In the genomic region with DNA sequence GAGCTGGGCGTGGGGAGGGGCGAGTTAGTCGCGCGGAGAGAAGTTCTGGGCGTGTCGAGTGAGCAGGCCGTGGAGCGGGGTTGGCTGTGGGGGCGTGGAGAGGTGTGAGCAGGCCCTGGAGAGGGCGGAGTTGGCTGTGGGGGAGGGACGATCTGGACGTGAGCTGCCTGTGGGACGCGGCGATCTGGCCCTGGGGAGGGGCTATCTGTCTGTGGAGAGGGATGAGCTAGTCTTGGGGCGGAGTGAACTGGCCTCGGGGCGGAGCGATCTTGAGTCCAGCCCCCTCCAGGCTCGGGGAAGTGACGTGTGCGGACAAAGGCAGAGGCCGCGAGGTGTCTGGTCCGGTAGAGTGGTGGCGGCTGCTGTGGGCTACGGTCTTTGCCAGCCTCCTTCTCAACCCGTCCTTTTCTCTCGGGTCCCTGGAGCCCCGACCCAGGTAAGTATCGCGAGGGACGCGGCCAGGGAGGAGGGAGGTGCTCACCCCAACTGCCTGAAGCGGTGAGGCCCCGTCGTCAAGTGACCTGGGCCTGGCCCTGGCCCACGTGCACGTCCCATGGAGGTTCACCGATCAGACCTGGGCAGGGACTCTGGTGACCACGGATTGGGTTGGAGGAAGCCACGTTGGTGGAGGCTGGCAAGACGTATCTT, we compare ENCODE assay signal across 8 mouse cellular contexts. TPM values are rescaled to one million over a fixed set of nuclear protein-coding genes. Genes with fewer than 3 reads are reported as not detected.
DNase-seq lines count a peak whose midpoint lies in the region; ATAC-seq and TF ChIP-seq lines count a peak whose summit lies in the region.

A gene (plus strand): TSS at position 179 of the 648 bp plus-strand sequence.

- peak within 1 kb of the TSS; percentile 96 for H3K4me2 ChIP-seq in embryonic facial prominence, embryonic 13.5 days
- peak within 1 kb of the TSS; percentile 87 for H3K4me2 ChIP-seq in limb, embryonic 12.5 days
- H3K4me2 ChIP-seq in midbrain, embryonic 15.5 days, result peak within 1 kb of the TSS; percentile 77

- H3K27me3 ChIP-seq in embryonic facial prominence, embryonic 13.5 days, result peaks cover 10% of the 10 kb centered on the region
- no peaks in the 10 kb centered on the region for H3K27me3 ChIP-seq in kidney, adult 2 months (replicated peaks; ENCODE audit: control insufficient read depth, insufficient read depth, low read length)
- H3K27me3 ChIP-seq in limb, embryonic 12.5 days, result peaks cover 11% of the 10 kb centered on the region
- no peaks in the 10 kb centered on the region; the same call in 1 of the 2 replicates for H3K27me3 ChIP-seq in midbrain, embryonic 15.5 days (replicated peaks)
- no peaks in the 10 kb centered on the region for H3K27me3 ChIP-seq in spleen, adult 2 months (ENCODE audit: control insufficient read depth, insufficient read depth, low read length)

- under 1% methylated on average over 44 of the region's 44 CpGs for WGBS in embryonic facial prominence, embryonic 13.5 days
- 1% methylated on average over 44 of the region's 44 CpGs for WGBS in kidney, adult 2 months
- WGBS in limb, embryonic 12.5 days, result 1% methylated on average over 44 of the region's 44 CpGs
- WGBS in midbrain, embryonic 15.5 days, result under 1% methylated on average over 41 of the region's 44 CpGs
- WGBS in spleen, adult 2 months, result under 1% methylated on average over 44 of the region's 44 CpGs

- peaks cover 31% of the 10 kb centered on the region for H3K4me1 ChIP-seq in embryonic facial prominence, embryonic 13.5 days
- peaks cover 5% of the 10 kb centered on the region for H3K4me1 ChIP-seq in kidney, adult 2 months (ENCODE audit: control insufficient read depth, insufficient read depth, low read length)
- peaks cover 20% of the 10 kb centered on the region for H3K4me1 ChIP-seq in limb, embryonic 12.5 days (replicated peaks)
- H3K4me1 ChIP-seq in midbrain, embryonic 15.5 days, result peaks cover 29% of the 10 kb centered on the region
- H3K4me1 ChIP-seq in spleen, adult 2 months (ENCODE audit: control insufficient read depth, insufficient read depth, insufficient read length), result peaks cover 8% of the 10 kb centered on the region; the same call in 1 of the 2 replicates

- H3K9ac ChIP-seq in embryonic facial prominence, embryonic 13.5 days, result peak within 1 kb of the TSS; percentile 94
- H3K9ac ChIP-seq in limb, embryonic 12.5 days (replicated peaks), result peak within 1 kb of the TSS; percentile 81
- H3K9ac ChIP-seq in midbrain, embryonic 15.5 days, result peak within 1 kb of the TSS; percentile 70

- no peak for TF ChIP-seq CTCF in kidney, adult 2 months (conservative IDR thresholded peaks at IDR 0.05; ENCODE audit: insufficient read depth, insufficient read length, low read depth, low read length)
- no peak for TF ChIP-seq CTCF in spleen, adult 2 months (IDR thresholded peaks at IDR 0.05; ENCODE audit: extremely low read depth, insufficient read depth, insufficient read length, insufficient replicate concordance)

- H3K9me3 ChIP-seq in embryonic facial prominence, embryonic 13.5 days, result no peaks in the 10 kb centered on the region
- H3K9me3 ChIP-seq in limb, embryonic 12.5 days, result no peaks in the 10 kb centered on the region
- H3K9me3 ChIP-seq in midbrain, embryonic 15.5 days, result no peaks in the 10 kb centered on the region

- peaks cover 13% of the 10 kb centered on the region for H3K36me3 ChIP-seq in embryonic facial prominence, embryonic 13.5 days
- no peaks in the 10 kb centered on the region for H3K36me3 ChIP-seq in kidney, adult 2 months (ENCODE audit: control insufficient read depth, insufficient read depth, low read length)
- H3K36me3 ChIP-seq in limb, embryonic 12.5 days, result peaks cover 22% of the 10 kb centered on the region
- H3K36me3 ChIP-seq in midbrain, embryonic 15.5 days (replicated peaks), result no peaks in the 10 kb centered on the region
- H3K36me3 ChIP-seq in spleen, adult 2 months (ENCODE audit: control insufficient read depth, insufficient read depth, low read length), result no peaks in the 10 kb centered on the region

- TF ChIP-seq POLR2A in kidney, adult 2 months (IDR thresholded peaks at IDR 0.05; ENCODE audit: low read depth, low read length), result peak; percentile 82
- peak; percentile 66 for TF ChIP-seq POLR2A in spleen, adult 2 months (IDR thresholded peaks at IDR 0.05; ENCODE audit: low read depth, low read length)

- ATAC-seq in embryonic facial prominence, embryonic 13.5 days (ENCODE audit: insufficient number of reproducible peaks, insufficient read depth, low FRiP score, low TSS enrichment, low read depth), result peak; percentile 97
- ATAC-seq in limb, embryonic 12.5 days (ENCODE audit: insufficient number of reproducible peaks, insufficient read depth, low FRiP score, low TSS enrichment, low read depth), result peak; percentile 96
- ATAC-seq in midbrain, embryonic 15.5 days (replicated peaks), result peak; percentile 97

- peak within 1 kb of the TSS; percentile 81 for H3K4me3 ChIP-seq in embryonic facial prominence, embryonic 13.5 days
- H3K4me3 ChIP-seq in kidney, adult 2 months (ENCODE audit: insufficient read depth, low read depth, low read length), result peak within 1 kb of the TSS; percentile 72
- H3K4me3 ChIP-seq in limb, embryonic 12.5 days (replicated peaks), result peak within 1 kb of the TSS; percentile 81
- peak within 1 kb of the TSS; percentile 59 for H3K4me3 ChIP-seq in midbrain, embryonic 15.5 days
- peak within 1 kb of the TSS; percentile 76 for H3K4me3 ChIP-seq in spleen, adult 2 months (ENCODE audit: extremely low read depth, insufficient read depth, insufficient read length)

- DNase-seq in 3134 (ENCODE audit: extremely low read depth, insufficient read length, low spot score), result peak; percentile 99
- DNase-seq in adrenal gland, postnatal 36 days, result peak; percentile 100
- peak; percentile 100 for DNase-seq in heart, adult 18-20 months
- peak; percentile 100 for DNase-seq in kidney, adult 2 months
- DNase-seq in spleen, adult 2 months (ENCODE audit: low read depth in 1 of 2, low spot score in 2 of 2), result peak; percentile 99 to 100

- peak within 1 kb of the TSS; percentile 87 for H3K27ac ChIP-seq in embryonic facial prominence, embryonic 13.5 days
- peak within 1 kb of the TSS; percentile 62 for H3K27ac ChIP-seq in kidney, adult 2 months (ENCODE audit: insufficient read depth, low read depth, low read length)
- peak within 1 kb of the TSS; percentile 76 for H3K27ac ChIP-seq in limb, embryonic 12.5 days
- H3K27ac ChIP-seq in midbrain, embryonic 15.5 days, result peak within 1 kb of the TSS; percentile 75
- peak within 1 kb of the TSS; percentile 39 for H3K27ac ChIP-seq in spleen, adult 2 months (ENCODE audit: insufficient read depth, low read length)

RNA-seq across cellular contexts. Expression of the gene that starts here (rescaled TPM):
- 10 to 100 TPM; 49.6 to 52.2 TPM for total RNA-seq in adrenal gland, postnatal 36 days (2021)
- 94.9 and 105 TPM in 2 replicates for polyA plus RNA-seq in embryonic facial prominence, embryonic 13.5 days (2015; fragmentation: Nextera tagmentation; extraction: Ambion mirVana)
- 10 to 100 TPM; 22.6 to 29.2 TPM for total RNA-seq in heart, adult 18-20 months (2021)
- 26.4 and 27.3 TPM in 2 replicates for polyA plus RNA-seq in kidney, adult 2 months (2012; rRNA removed)
- polyA plus RNA-seq in limb, embryonic 12.5 days (2016; fragmentation: Nextera tagmentation; extraction: Ambion mirVana), result 103 and 108 TPM in 2 replicates
- 122 and 123 TPM in 2 replicates for polyA plus RNA-seq in midbrain, embryonic 15.5 days (2015; fragmentation: Nextera tagmentation; extraction: Ambion mirVana)
- 16.6 and 21.7 TPM in 2 replicates for polyA plus RNA-seq in spleen, adult 2 months (2012; rRNA removed)

Comparison
In these comparisons a context has a peak if more than half of its experiments do, and no peak if none do; other contexts are left out.
1. Peak in every context shown above with its lines: DNase-seq, ATAC-seq, H3K4me3 ChIP-seq and H3K27ac ChIP-seq.